Mouse (Mus musculus) lung, postnatal 10 days (tissue): ENCODE measurements around the gene Wnt5b.

Experiments
- DNase-seq: peaks from one replicate; pipeline ENCODE4 v3.0.0; 2021

Gene Wnt5b

GRCm38 (mm10) chr6:119543803-119544517 is at the start of gene Wnt5b:
TSS of gene Wnt5b (minus strand) at chr6:119544347.
- peak; percentile 19 for DNase-seq

GRCm38 (mm10) chr6:119590872-119591271 is 46.7 kb upstream of the Wnt5b start:
- no peak for DNase-seq

- DNase-seq = no peak
Measured at GRCm38 (mm10) chr6:119587897-119588296, 43.8 kb upstream of the Wnt5b start.

- DNase-seq = no peak
Measured at GRCm38 (mm10) chr6:119587454-119587853, 43.3 kb upstream of the Wnt5b start.

- peak; percentile 78 for DNase-seq
Measured at GRCm38 (mm10) chr6:119585652-119586375, 41.7 kb upstream of the Wnt5b start.

GRCm38 (mm10) chr6:119584061-119584460 is 39.9 kb upstream of the Wnt5b start:
- DNase-seq = no peak

- DNase-seq = no peak
Measured at GRCm38 (mm10) chr6:119583165-119583564, 39.0 kb upstream of the Wnt5b start.

- DNase-seq = no peak
Measured at GRCm38 (mm10) chr6:119576706-119577105, 32.6 kb upstream of the Wnt5b start.

- DNase-seq = no peak
Measured at GRCm38 (mm10) chr6:119575331-119575730, 31.2 kb upstream of the Wnt5b start.

GRCm38 (mm10) chr6:119572296-119572695 is 28.1 kb upstream of the Wnt5b start:
- peak; percentile 45 for DNase-seq

- DNase-seq = peak; percentile 26
Measured at GRCm38 (mm10) chr6:119570797-119571196, 26.6 kb upstream of the Wnt5b start.

- no peak for DNase-seq
Measured at GRCm38 (mm10) chr6:119568339-119568738, 24.2 kb upstream of the Wnt5b start.

- DNase-seq = peak; percentile 44
Measured at GRCm38 (mm10) chr6:119565451-119566379, 21.6 kb upstream of the Wnt5b start.

GRCm38 (mm10) chr6:119562558-119562957 is 18.4 kb upstream of the Wnt5b start:
- DNase-seq = peak; percentile 25

- DNase-seq = no peak
Measured at GRCm38 (mm10) chr6:119558855-119559254, 14.7 kb upstream of the Wnt5b start.

- no peak for DNase-seq
Measured at GRCm38 (mm10) chr6:119554439-119554838, 10.3 kb upstream of the Wnt5b start.

- DNase-seq = no peak
Measured at GRCm38 (mm10) chr6:119544518-119544864, 344 bp upstream of the Wnt5b start.

- DNase-seq = peak; percentile 36
Measured at GRCm38 (mm10) chr6:119543456-119543802, 718 bp downstream of the Wnt5b start.

- DNase-seq = no peak
Measured at GRCm38 (mm10) chr6:119535867-119536266, 8.3 kb downstream of the Wnt5b start.

- DNase-seq = peak; percentile 34
Measured at GRCm38 (mm10) chr6:119533170-119533709, 10.9 kb downstream of the Wnt5b start.

- DNase-seq = no peak
Measured at GRCm38 (mm10) chr6:119529659-119530058, 14.5 kb downstream of the Wnt5b start.

- DNase-seq = no peak
Measured at GRCm38 (mm10) chr6:119526498-119526897, 17.6 kb downstream of the Wnt5b start.

GRCm38 (mm10) chr6:119521931-119522391 is 22.2 kb downstream of the Wnt5b start:
- DNase-seq = no peak
